In genomic region chr6:3560009-3560408, GRCm38 (mm10) we compare ENCODE assay signal across 18 mouse cellular contexts.
DNase-seq lines count a peak whose midpoint lies in the region; ATAC-seq and TF ChIP-seq lines count a peak whose summit lies in the region.
"Had no signal": no experiment of that assay in that cellular context is flagged by ENCODE, and none has a peak within 500 bp of the region (broad histone marks: within the 10 kb centered on the region; RNA-seq: fewer than 3 reads in every experiment).

No protein-coding gene starts in this region.

- no peak overlapping the region for H3K27ac ChIP-seq in ES-E14 (ENCODE audit: insufficient read depth, low read depth, low read length, poor library complexity, severe bottlenecking)
- H3K27ac ChIP-seq: heart, adult 2 months; stomach, postnatal 0 days had no signal

- DNase-seq in frontal cortex, adult 2 months (ENCODE audit: extremely low spot score in 1 of 2, low spot score in 1 of 2): no peak
- no peak for DNase-seq in ES-E14 (ENCODE audit: low read depth, low spot score)
- DNase-seq in right cerebral cortex, adult 18-20 months: no peak
- no peak for DNase-seq in heart, adult 11 months
- DNase-seq: cerebellum, adult 9-11 months; heart, adult 2 months; kidney, postnatal 14 days; liver; lung, adult 18-20 months; lung, postnatal 4 days; midbrain, embryonic 14.5 days; thymus, postnatal 25 days had no signal

- H3K4me1 ChIP-seq in ES-E14 (ENCODE audit: control insufficient read depth in 2 of 2, insufficient read depth in 2 of 2, low read length in 2 of 2, poor library complexity in 1 of 2): peaks cover 9 to 13% of the 10 kb centered on the region in 2 experiments; a peak in 2 of 4 replicates

- no peak overlapping the region for H3K9ac ChIP-seq in ES-E14 (ENCODE audit: insufficient read depth, low read depth, low read length, poor library complexity, severe bottlenecking)

- no peaks in the 10 kb centered on the region for H3K9me3 ChIP-seq in ES-E14 (ENCODE audit: control insufficient read depth, insufficient read depth, low read depth, low read length)

- H3K4me3 ChIP-seq in ES-E14 (ENCODE audit: insufficient read depth in 1 of 2, low read depth in 1 of 2, low read length in 2 of 2, poor library complexity in 1 of 2, severe bottlenecking in 1 of 2): peak overlapping the region; percentile 1 to 22; a peak in 2 of 4 replicates
- H3K4me3 ChIP-seq: heart, adult 2 months had no signal

- in situ Hi-C loops in ES-E14 (cut with MboI; ENCODE audit: low sequenced_read_pairs in 2 of 2, unreplicated experiment in 2 of 2): no loop called here

- 0 out of 2 replicates have a peak, but pooled peaks have one; percentile 16 for ATAC-seq in frontal cortex, adult (ENCODE audit: low TSS enrichment)
- peak; percentile 88 for ATAC-seq in common myeloid progenitor, adult 5-6 weeks (replicated peaks; ENCODE audit: low read depth, poor library complexity, severe bottlenecking)
- ATAC-seq in granulocyte monocyte progenitor cell, adult 5-6 weeks (replicated peaks; ENCODE audit: poor library complexity, severe bottlenecking): peak; percentile 78
- ATAC-seq: intestine, embryonic 16.5 days; Patski had no signal

- no peaks in the 10 kb centered on the region for H3K36me3 ChIP-seq in ES-E14 (ENCODE audit: control insufficient read depth, insufficient read depth, low read length, poor library complexity, severe bottlenecking)

TF ChIP-seq in ES-E14, 5 proteins besides CTCF, POLR2A, EP300 and RAD21:
- TF ChIP-seq CHD2 (IDR thresholded peaks at IDR 0.05; ENCODE audit: low read depth, low read length) (no peak), ZC3H11A (IDR thresholded peaks at IDR 0.05; ENCODE audit: borderline replicate concordance, low read depth, low read length) (no peak), ZNF384 (IDR thresholded peaks at IDR 0.05; ENCODE audit: low read depth, low read length) (no peak), MAFK (IDR thresholded peaks at IDR 0.05; ENCODE audit: insufficient read depth, low read depth, low read length) (no peak), HCFC1 (IDR thresholded peaks at IDR 0.05; ENCODE audit: borderline replicate concordance, insufficient read depth, low read length) (no peak)

Comparison
In these comparisons a context has a peak if more than half of its experiments do, and no peak if none do; other contexts are left out.
1. ATAC-seq: peak in every context shown above with its lines; median percentile 88 in common myeloid progenitor, adult 5-6 weeks; 78 in granulocyte monocyte progenitor cell, adult 5-6 weeks; 16 in frontal cortex, adult.